Mouse (Mus musculus): ENCODE data around the gene Arid4a. TPM values are rescaled to one million over a fixed set of nuclear protein-coding genes. Genes with fewer than 3 reads are reported as not detected.
"Not testable (repeated sequence)": the region's sequence is repeated elsewhere in the genome, so short reads cannot be mapped to it uniquely, and the experiment has no call there.

The Arid4a gene
- polyA plus RNA-seq, 1 experiment from 2014 or later, result 35.1 TPM

DNA sequence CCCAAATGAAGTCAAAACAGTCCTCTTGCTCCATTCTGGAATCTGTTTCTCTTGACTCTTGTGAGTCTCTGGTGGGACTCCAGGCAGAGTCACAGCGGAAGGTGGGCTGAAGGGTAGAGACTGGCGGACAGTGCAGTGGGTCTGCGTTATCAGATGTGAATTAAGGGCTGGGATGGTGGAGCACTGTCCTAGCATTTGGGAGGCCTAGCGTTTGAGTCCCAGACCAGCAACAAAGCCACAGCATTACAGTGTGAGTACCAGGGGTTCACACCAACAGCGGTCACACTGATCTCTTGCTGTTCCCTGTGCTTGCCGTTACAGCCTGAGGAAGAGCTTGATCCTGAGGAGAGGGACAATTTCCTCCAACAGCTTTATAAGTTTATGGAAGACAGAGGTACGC, 44.0 kb downstream of the Arid4a start:
- WGBS, result 92% methylated on average over 7 of the region's 7 CpGs

DNA sequence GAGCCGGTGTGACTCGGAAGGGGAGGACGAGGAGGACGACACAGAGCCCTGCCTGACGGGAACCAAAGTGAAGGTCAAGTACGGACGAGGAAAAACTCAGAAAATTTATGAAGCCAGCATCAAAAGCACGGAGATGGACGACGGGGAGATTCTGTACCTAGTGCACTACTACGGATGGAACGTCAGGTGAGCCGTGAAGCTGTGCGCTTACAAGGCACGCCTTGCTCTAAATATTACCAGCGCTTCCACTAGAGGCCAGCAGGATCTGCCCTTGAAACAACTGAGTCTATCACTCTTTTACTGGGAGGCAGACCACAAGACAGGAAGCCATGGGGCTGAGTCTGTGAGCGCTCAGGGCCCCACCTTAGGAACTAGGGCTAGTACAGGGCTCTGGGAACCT, 54.1 kb downstream of the Arid4a start:
- Histone ChIP-seq H3K27me3 (replicated peaks; ENCODE audit: control insufficient read depth, insufficient read depth, low read length) (no peaks in the 10 kb centered on the region), H3K36me3 (ENCODE audit: control insufficient read depth, insufficient read depth, low read length) (peaks cover 6% of the 10 kb centered on the region), H3K4me3 (ENCODE audit: low read length) (no peak overlapping the region)

More for the DNA sequence above, 44.0 kb downstream of the Arid4a start:
- Histone ChIP-seq H3K4me2 (ENCODE audit: low read depth, low read length) (no peak overlapping the region), H3K27ac (ENCODE audit: low read length) (no peak overlapping the region), H3K9ac (ENCODE audit: low read depth, low read length) (no peak overlapping the region), H3K4me1 (ENCODE audit: control insufficient read depth, insufficient read depth, low read length) (no peaks in the 10 kb centered on the region), H3K4me3 (ENCODE audit: low read length) (no peak overlapping the region), H3K27me3 (replicated peaks; ENCODE audit: control insufficient read depth, insufficient read depth, low read length) (no peaks in the 10 kb centered on the region), H3K9me3 (ENCODE audit: control insufficient read depth, low read length) (no peaks in the 10 kb centered on the region), H3K36me3 (ENCODE audit: control insufficient read depth, insufficient read depth, low read length) (peaks cover 7% of the 10 kb centered on the region)
- ATAC-seq, result no peak

DNA sequence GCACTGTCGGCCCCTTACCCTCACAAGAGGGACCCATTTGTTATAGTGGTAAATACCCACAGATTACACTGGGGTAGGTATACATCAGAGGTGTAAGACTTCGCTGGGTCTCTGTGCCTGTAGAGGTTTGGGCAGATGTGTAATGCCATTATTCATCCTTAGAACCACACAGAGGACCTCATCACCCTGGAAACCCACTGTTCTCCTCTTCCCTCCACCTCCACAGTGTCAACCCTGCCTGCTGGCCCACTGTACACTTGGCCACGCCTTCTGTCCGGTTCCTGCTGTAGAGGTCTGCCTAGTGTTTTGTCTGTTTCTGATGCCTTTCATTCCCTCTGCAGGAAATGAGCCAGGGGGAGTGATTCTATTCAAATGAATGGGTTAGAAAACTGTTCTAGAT, 56.3 kb downstream of the Arid4a start:
- WGBS, result 91% methylated on average over 4 of the region's 4 CpGs
- Histone ChIP-seq H3K4me1 (ENCODE audit: control insufficient read depth, insufficient read depth, low read length) (no peaks in the 10 kb centered on the region), H3K27ac (ENCODE audit: low read length) (no peak overlapping the region), H3K27me3 (replicated peaks; ENCODE audit: control insufficient read depth, insufficient read depth, low read length) (no peaks in the 10 kb centered on the region), H3K4me2 (ENCODE audit: low read depth, low read length) (no peak overlapping the region), H3K4me3 (ENCODE audit: low read length) (no peak overlapping the region), H3K9me3 (ENCODE audit: control insufficient read depth, low read length) (no peaks in the 10 kb centered on the region), H3K9ac (ENCODE audit: low read depth, low read length) (no peak overlapping the region), H3K36me3 (ENCODE audit: control insufficient read depth, insufficient read depth, low read length) (peaks cover 18% of the 10 kb centered on the region)
- ATAC-seq, result no peak

More for the DNA sequence above, 54.1 kb downstream of the Arid4a start:
- H3K27ac ChIP-seq (ENCODE audit: low read length), result no peak overlapping the region
- H3K9me3 ChIP-seq (ENCODE audit: control insufficient read depth, low read length), result no peaks in the 10 kb centered on the region
- no peak for ATAC-seq
- 95% methylated on average over 17 of the region's 17 CpGs for WGBS
- no peaks in the 10 kb centered on the region for H3K4me1 ChIP-seq (ENCODE audit: control insufficient read depth, insufficient read depth, low read length)
- H3K9ac ChIP-seq (ENCODE audit: low read depth, low read length), result no peak overlapping the region
- H3K4me2 ChIP-seq (ENCODE audit: low read depth, low read length), result no peak overlapping the region

DNA sequence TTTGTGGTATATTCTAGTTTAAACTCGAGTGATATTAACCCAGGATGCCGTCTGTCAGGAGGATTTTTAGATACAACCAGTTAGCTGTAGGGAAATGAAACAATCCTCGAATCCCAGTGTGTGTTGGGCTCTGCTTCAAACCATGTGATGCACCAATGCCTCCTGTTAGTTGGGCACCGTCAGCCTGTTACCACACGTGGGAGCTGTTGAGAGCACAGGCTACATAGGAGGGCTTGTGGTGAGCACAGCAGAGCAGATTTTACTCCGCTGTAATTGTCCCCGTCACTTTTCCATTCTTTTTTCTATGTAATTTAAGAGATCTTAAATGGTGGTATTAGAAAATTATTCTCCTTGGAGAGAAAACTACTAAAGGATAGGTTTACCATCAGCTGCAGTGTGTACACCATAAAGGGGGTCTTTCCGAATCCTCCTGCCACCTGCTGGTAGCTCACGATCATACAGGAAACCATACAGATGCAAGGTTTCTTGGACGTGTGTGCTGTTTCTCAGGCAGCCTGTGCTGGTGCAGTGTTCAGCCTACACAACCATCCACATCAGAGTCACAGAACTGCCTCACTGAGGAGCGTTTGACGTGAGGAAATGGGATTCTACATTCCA, 57.4 kb downstream of the Arid4a start:
- Histone ChIP-seq H3K9ac (ENCODE audit: low read depth, low read length) (no peak overlapping the region), H3K27ac (ENCODE audit: low read length) (no peak overlapping the region), H3K36me3 (ENCODE audit: control insufficient read depth, insufficient read depth, low read length) (peaks cover 16% of the 10 kb centered on the region), H3K4me3 (ENCODE audit: low read length) (no peak overlapping the region), H3K4me1 (ENCODE audit: control insufficient read depth, insufficient read depth, low read length) (no peaks in the 10 kb centered on the region), H3K4me2 (ENCODE audit: low read depth, low read length) (no peak overlapping the region), H3K9me3 (ENCODE audit: control insufficient read depth, low read length) (no peaks in the 10 kb centered on the region), H3K27me3 (replicated peaks; ENCODE audit: control insufficient read depth, insufficient read depth, low read length) (no peaks in the 10 kb centered on the region)
- WGBS, result 65% methylated on average over 12 of the region's 12 CpGs
- 0 out of 2 replicates have a peak, but pooled peaks have one; percentile 56 for ATAC-seq

DNA sequence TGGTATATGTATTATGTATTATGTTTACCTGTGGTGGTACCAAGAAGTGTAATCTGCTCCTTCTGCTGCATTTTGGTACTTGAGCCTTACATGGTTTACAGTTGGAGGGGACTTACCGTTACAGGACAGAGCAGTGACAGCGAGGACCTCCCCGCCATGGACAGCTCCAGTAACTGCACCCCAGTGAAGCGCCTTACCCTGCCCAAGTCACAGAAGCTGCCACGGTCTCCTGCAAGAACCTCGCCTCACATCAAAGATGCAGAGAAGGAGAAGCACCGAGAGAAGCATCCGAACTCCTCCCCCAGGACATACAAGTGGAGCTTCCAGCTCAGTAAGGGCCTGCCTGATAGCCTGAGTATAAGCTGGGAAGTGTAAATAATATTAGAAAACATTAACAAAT, 70.5 kb downstream of the Arid4a start:
- H3K9ac ChIP-seq (ENCODE audit: low read depth, low read length), result no peak overlapping the region
- ATAC-seq, result no peak
- H3K36me3 ChIP-seq (ENCODE audit: control insufficient read depth, insufficient read depth, low read length), result peaks cover 5% of the 10 kb centered on the region; the same call in 1 of the 2 replicates
- 93% methylated on average over 8 of the region's 8 CpGs for WGBS
- no peaks in the 10 kb centered on the region for H3K9me3 ChIP-seq (ENCODE audit: control insufficient read depth, low read length)
- no peak overlapping the region for H3K4me3 ChIP-seq (ENCODE audit: low read length)
- H3K27ac ChIP-seq (ENCODE audit: low read length), result no peak overlapping the region
- no peaks in the 10 kb centered on the region for H3K27me3 ChIP-seq (replicated peaks; ENCODE audit: control insufficient read depth, insufficient read depth, low read length)
- no peaks in the 10 kb centered on the region for H3K4me1 ChIP-seq (ENCODE audit: control insufficient read depth, insufficient read depth, low read length)
- no peak overlapping the region for H3K4me2 ChIP-seq (ENCODE audit: low read depth, low read length)

DNA sequence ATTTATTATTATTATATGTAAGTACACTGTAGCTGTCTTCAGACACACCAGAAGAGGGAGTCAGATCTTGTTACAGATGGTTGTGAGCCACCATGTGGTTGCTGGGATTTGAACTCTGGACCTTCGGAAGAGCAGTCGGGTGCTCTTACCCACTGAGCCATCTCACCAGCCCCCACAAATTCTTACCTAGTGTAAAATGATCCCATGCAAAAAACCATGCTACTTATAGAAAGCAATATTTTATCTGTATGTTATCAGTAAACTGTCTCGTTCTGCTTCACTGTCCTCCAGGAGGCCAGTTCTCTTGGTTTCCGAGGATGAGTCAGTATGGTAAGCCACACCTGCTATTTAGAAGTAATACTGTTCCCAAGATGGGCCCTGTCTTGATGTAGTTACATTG, 88.5 kb downstream of the Arid4a start:
- not testable (repeated sequence) for H3K4me3 ChIP-seq (ENCODE audit: low read length); H3K9me3 ChIP-seq (ENCODE audit: control insufficient read depth, low read length); H3K9ac ChIP-seq (ENCODE audit: low read depth, low read length); H3K27ac ChIP-seq (ENCODE audit: low read length); H3K4me2 ChIP-seq (ENCODE audit: low read depth, low read length); H3K36me3 ChIP-seq (ENCODE audit: control insufficient read depth, insufficient read depth, low read length); H3K27me3 ChIP-seq (replicated peaks; ENCODE audit: control insufficient read depth, insufficient read depth, low read length); H3K4me1 ChIP-seq (ENCODE audit: control insufficient read depth, insufficient read depth, low read length); ATAC-seq
- 79% methylated on average over 4 of the region's 4 CpGs for WGBS

DNA sequence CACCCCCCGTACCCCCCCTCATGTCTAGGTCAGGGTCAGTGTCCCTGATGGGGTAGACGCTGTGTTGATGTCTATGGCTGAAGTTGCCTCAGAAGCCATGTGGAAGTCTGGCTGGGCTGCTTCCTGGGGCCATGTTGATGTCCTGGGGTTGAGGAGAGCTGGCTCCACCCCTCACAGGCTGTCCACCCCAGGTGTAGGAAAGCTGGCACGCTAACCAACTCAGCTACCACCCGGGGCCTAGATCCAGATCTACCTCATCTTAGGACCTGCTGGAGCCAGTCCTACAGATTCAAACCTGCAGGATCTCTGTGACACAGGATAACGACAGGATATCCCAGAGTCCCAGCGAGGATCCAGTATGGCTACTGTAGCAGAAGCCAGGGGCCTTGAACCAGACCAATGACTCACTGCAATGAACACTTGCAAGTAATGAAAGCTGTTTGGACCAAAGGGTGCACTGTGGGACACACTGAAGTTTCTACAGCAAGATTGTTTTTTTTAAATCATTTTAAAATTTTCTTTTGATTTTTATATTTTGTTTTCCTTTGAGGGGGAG, 91.5 kb downstream of the Arid4a start:
- Histone ChIP-seq H3K27me3 (replicated peaks; ENCODE audit: control insufficient read depth, insufficient read depth, low read length) (no peaks in the 10 kb centered on the region), H3K27ac (ENCODE audit: low read length) (no peak overlapping the region), H3K4me1 (ENCODE audit: control insufficient read depth, insufficient read depth, low read length) (no peaks in the 10 kb centered on the region), H3K4me3 (ENCODE audit: low read length) (no peak overlapping the region), H3K36me3 (ENCODE audit: control insufficient read depth, insufficient read depth, low read length) (no peaks in the 10 kb centered on the region), H3K4me2 (ENCODE audit: low read depth, low read length) (no peak overlapping the region), H3K9me3 (ENCODE audit: control insufficient read depth, low read length) (no peaks in the 10 kb centered on the region), H3K9ac (ENCODE audit: low read depth, low read length) (no peak overlapping the region)
- ATAC-seq, result no peak
- WGBS, result 84% methylated on average over 6 of the region's 6 CpGs

DNA sequence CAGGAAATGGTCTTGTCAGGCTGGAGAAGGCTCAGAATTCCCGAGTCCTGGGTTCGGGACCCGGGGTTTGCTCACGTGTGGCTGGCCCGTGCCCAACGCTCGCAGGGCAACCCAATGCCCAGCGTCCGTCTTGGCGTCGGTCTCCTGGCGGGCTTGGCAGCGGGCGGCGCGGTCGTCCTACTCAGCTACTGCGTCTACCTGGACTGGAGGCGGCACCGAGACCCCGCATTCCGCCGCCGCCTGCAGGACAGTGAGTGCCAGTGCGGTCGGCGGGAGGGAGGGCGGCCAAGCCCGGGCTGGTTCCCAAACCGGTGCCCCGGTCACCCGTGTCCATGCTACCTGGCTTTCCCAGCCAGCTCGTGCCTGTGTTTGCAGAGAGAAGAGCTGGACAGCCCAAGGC, 95.5 kb downstream of the Arid4a start, which contains the start of gene Tomm20l:
Gene Tomm20l, plus strand, starts transcription at position 98 of the 400 bp plus-strand sequence.
- Histone ChIP-seq H3K27me3 (replicated peaks; ENCODE audit: control insufficient read depth, insufficient read depth, low read length) (no peaks in the 10 kb centered on the region), H3K9ac (ENCODE audit: low read depth, low read length) (peak within 1 kb of the TSS; percentile 50), H3K9me3 (ENCODE audit: control insufficient read depth, low read length) (no peaks in the 10 kb centered on the region), H3K4me1 (ENCODE audit: control insufficient read depth, insufficient read depth, low read length) (no peaks in the 10 kb centered on the region), H3K4me2 (ENCODE audit: low read depth, low read length) (peak within 1 kb of the TSS; percentile 62), H3K4me3 (ENCODE audit: low read length) (peak within 1 kb of the TSS; percentile 39), H3K27ac (ENCODE audit: low read length) (no peak within 1 kb of the TSS), H3K36me3 (ENCODE audit: control insufficient read depth, insufficient read depth, low read length) (no peaks in the 10 kb centered on the region)
- peak; percentile 63 for ATAC-seq
- 5% methylated on average over 33 of the region's 33 CpGs for WGBS

DNA sequence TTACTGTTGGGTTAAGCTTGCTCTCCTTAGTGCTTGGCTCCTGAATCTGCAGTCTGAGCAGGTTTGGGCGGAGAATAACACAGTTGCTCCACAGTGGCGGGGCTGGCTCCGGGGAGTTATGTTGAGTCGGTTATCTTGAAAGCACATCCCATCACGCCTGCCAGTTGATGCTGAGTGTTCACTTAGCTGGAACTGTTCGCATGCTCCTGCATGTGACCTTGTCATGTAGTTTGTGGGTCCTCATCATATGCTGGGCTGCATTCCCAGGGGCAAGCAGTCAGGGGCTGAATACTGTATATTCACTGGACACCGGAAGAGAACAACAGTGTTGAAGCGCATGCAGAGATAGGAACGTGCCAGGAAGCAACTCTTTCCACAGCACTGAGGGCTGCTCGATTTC, 97.3 kb downstream of the Arid4a start:
- no peak overlapping the region for H3K27ac ChIP-seq (ENCODE audit: low read length)
- H3K9me3 ChIP-seq (ENCODE audit: control insufficient read depth, low read length), result no peaks in the 10 kb centered on the region
- H3K4me3 ChIP-seq (ENCODE audit: low read length), result no peak overlapping the region
- H3K4me2 ChIP-seq (ENCODE audit: low read depth, low read length), result no peak overlapping the region
- H3K4me1 ChIP-seq (ENCODE audit: control insufficient read depth, insufficient read depth, low read length), result no peaks in the 10 kb centered on the region
- no peaks in the 10 kb centered on the region for H3K36me3 ChIP-seq (ENCODE audit: control insufficient read depth, insufficient read depth, low read length)
- H3K27me3 ChIP-seq (replicated peaks; ENCODE audit: control insufficient read depth, insufficient read depth, low read length), result no peaks in the 10 kb centered on the region
- no peak for ATAC-seq
- 83% methylated on average over 10 of the region's 10 CpGs for WGBS
- H3K9ac ChIP-seq (ENCODE audit: low read depth, low read length), result no peak overlapping the region
